Mouse (Mus musculus): ENCODE measurements at regions not wholly inside any gene's neighbourhood (a gene's known extent, or its start where the extent isn't known, plus 50 kb on each side); places are given as distances from the start of the nearest gene placed in this dataset.
A peak's percentile ranks its signal among the peaks of the same experiment; 100 is the strongest.

GRCm38 (mm10) chr11:63791004-63791862, 130.9 kb downstream of the Hs3st3b1 start:
- no peak for DNase-seq
- intact Hi-C loops (cut with DNase I): no loop called here

DNA sequence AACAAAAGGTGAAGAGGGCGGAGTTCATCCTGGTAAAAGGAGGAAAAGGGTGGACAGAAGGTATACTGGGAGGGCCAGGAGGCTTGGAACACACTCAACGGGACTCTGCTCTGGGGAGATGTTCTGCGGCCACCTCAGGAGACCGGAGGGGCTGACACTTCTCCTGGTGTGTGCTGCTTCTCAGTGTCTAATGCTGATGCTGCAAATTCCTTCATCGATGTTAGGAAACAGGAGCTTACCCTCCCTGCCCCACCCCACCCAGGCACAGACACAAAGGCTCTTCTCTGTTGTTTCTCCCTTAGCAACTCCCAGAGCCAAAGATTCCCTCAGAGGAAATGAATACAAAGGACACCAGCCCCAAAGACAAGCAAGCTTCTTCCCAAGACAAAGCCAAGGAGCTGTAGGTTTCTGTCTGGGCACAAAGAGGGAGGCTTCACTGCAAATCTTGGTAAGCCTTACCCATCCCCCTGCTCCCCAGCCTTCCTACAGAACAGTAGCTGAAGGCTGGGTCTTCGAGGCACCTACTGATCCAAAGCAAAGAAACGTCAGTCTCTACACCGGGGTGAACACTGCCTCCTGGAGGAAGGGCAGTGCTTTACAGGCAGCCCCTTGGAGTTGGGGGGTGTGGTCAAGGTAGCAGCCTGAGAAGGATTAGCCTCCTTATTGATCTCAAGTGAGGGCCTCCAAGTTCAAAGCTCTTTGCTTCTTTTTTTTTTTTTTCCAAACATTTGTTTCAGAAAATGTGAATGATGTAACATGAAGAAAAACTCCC, 128.2 kb downstream of the Hs3st3b1 start:
- no peak for DNase-seq
- intact Hi-C loops (cut with DNase I): no loop called here

DNA sequence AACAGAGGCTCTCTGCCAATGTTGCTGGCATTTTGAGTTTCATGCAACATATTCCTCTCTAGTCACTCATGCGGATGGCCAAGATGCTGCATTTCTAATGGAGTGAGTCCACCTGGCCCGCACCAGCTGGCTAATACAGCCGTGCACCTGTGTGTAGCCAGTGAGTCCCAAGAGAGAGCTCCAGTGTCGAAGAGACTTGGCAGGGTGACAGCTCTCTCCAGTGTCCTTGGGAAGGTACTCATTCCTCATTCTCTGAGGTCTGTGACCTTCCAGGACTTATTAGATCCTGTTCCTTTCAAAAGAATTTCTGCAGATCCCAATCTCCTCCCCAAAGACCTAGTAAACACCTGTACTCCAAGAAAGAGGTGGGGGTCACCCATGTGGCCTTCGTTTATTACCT, 109.9 kb downstream of the Hs3st3b1 start:
- intact Hi-C loops (cut with DNase I): no loop called here
- no peak for DNase-seq

DNA sequence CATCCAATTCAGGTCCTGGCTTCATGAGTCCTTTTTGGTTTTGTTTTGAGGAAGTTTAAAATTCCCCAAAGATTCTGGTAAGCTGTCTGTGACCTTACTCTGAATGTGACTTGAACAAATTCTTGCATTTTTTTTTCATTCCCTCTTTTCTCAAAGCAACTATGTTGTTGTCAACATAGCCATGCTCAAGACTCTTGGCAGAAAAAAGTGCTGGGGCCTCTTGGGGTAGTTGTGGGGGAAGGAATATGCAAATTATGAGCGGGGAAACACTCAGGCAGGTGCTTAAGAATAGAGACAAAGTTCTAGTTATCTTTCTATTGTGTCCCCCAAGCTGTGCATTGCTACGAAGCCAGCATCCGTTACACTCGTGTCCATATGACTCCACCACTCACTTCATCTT, 99.2 kb downstream of the Hs3st3b1 start:
- DNase-seq: no peak
- intact Hi-C loops (cut with DNase I): no loop called here

DNA sequence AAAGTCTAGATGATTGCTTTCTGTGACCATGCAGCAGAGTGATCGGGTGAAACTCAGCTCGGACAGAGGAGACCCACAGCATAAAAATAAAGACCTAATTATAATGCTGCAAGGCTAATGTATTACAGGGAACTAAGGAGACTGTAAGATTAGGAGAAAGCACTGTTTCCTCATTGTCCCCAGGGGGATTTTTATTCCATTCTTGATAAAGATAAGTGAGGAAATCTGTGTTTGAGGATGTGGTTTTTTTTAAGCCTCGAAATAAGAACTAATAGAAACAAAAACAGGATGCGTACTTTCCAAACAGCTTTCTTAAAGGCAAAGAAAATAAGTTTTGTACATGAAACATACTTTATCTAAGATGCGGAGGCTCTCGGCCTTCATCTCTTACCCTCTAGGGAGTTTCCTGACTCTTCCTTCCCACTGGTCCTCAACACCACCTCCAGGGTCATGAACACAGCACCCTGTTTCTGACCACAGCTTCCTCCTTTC, 94.8 kb downstream of the Hs3st3b1 start:
- no peak for DNase-seq

DNA sequence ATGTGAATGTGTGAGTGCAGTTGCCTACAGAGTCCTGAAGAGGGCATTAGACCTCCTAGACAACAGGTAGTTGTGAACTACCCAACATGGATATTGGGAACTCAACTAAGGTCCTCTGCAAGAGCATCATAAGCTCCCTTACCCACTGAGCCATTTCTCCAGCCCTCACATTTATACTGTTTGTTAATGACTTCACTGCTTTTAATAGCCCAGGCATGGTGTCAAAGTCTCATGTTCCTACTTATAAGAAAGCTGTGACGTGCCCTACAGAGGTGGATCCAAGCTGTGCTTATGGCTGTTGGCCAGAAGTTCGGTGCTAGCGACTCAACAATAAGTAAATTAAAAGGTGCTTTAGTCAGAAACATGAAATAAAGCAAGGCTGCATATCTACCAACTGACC, 88.6 kb downstream of the Hs3st3b1 start:
- peak in 1 of 2 experiments; percentile 3 for DNase-seq
- intact Hi-C loops (cut with DNase I): no loop called here

More for the DNA sequence above, 94.8 kb downstream of the Hs3st3b1 start:
- intact Hi-C loops (cut with DNase I): no loop called here

DNA sequence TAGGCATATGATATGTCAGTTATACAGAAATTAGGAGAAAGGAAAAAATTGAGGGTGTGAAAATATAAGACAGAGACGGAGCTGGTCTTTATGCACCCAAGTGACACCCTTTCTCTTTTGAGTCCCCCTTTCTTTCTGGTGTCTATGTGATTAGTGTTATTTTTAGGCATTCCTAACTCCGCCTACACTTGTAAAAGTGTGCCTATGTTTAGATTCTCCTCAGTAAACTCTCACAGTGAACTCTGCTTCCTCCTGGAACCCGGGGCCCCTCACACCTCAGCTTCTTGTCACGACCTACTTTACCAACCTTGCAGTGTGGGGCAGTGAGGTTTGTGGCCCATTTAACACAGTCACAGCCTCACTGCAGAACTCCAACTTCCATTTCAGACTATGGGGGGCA, 88.0 kb downstream of the Hs3st3b1 start:
- intact Hi-C loops (cut with DNase I): no loop called here
- DNase-seq: no peak

- intact Hi-C loops (cut with DNase I): no loop called here
- no peak for DNase-seq
These were observed 87.5 kb downstream of the Hs3st3b1 start for GRCm38 (mm10) chr11:63834631-63835030.
